Mouse (Mus musculus) brain, embryonic 14.5 days (tissue): ENCODE measurements around the gene Tlcd2. TPM values are rescaled to one million over a fixed set of nuclear protein-coding genes. Genes with fewer than 3 reads are reported as not detected.

ENCODE experiments used
- DNase-seq: peaks from one replicate; pipeline ENCODE4 v3.0.0-alpha.2; 2011; ENCODE audit warnings: low read depth
- CTCF ChIP-seq: fragments of 200-500 bp; IDR thresholded peaks from 2 replicates; pipeline ENCODE4 v1.5.1; 2012; ENCODE audit warnings: inconsistent platforms, mild to moderate bottlenecking, moderate library complexity, borderline replicate concordance; ENCODE audit not compliant: insufficient read depth, insufficient read length; ENCODE audit errors: extremely low read depth
- POLR2A ChIP-seq: fragments of 200-500 bp; IDR thresholded peaks from 2 replicates; pipeline ENCODE4 v1.6.1; 2012; ENCODE audit warnings: mild to moderate bottlenecking, inconsistent platforms, borderline replicate concordance; ENCODE audit not compliant: poor library complexity, insufficient read depth, insufficient read length, severe bottlenecking; ENCODE audit errors: extremely low read depth
- polyA plus RNA-seq: library from polyadenylated mRNA; depleted of rRNA; stranded (reverse); fragments of >200 nt; gene quantifications from 2 replicates; pipeline ENCODE4 v1.2.3, GENCODE M21; 2012

Tlcd2 gene
- polyA plus RNA-seq, 1 experiment: 1.5 TPM

- no peak for DNase-seq
- TF ChIP-seq POLR2A: no peak
Observed at GRCm38 (mm10) chr11:75469261-75469660, 7.7 kb downstream of the Tlcd2 start.

GRCm38 (mm10) chr11:75470675-75471074, 9.2 kb downstream of the Tlcd2 start:
- TF ChIP-seq POLR2A (no peak), CTCF (no peak)
- DNase-seq: no peak

GRCm38 (mm10) chr11:75472469-75473081, 11.1 kb downstream of the Tlcd2 start:
- DNase-seq: no peak
- TF ChIP-seq POLR2A (no peak), CTCF (no peak)

GRCm38 (mm10) chr11:75473376-75473775, 11.9 kb downstream of the Tlcd2 start:
- TF ChIP-seq CTCF (no peak), POLR2A (no peak)
- DNase-seq: no peak

GRCm38 (mm10) chr11:75486192-75486591, 24.7 kb downstream of the Tlcd2 start:
- no peak for DNase-seq
- TF ChIP-seq POLR2A (no peak), CTCF (no peak)

- no peak for TF ChIP-seq CTCF
- peak; percentile 38; the same call in 1 of the 2 replicates for TF ChIP-seq POLR2A
- DNase-seq: peak; percentile 99
Observed at GRCm38 (mm10) chr11:75486601-75487285, 25.2 kb downstream of the Tlcd2 start, which contains the start of gene Prpf8. Gene Prpf8, plus strand, starts transcription at chr11:75486816.

GRCm38 (mm10) chr11:75487496-75487895, 26.0 kb downstream of the Tlcd2 start:
- TF ChIP-seq CTCF: no peak
- TF ChIP-seq POLR2A: no peak
- no peak for DNase-seq

- TF ChIP-seq CTCF (no peak), POLR2A (no peak)
- DNase-seq: no peak
Observed at GRCm38 (mm10) chr11:75494296-75495049, 33.0 kb downstream of the Tlcd2 start.

- DNase-seq: no peak
- no peak for TF ChIP-seq POLR2A
- TF ChIP-seq CTCF: no peak
Observed at GRCm38 (mm10) chr11:75498126-75498525, 36.6 kb downstream of the Tlcd2 start.

- TF ChIP-seq CTCF (no peak), POLR2A (no peak)
- no peak for DNase-seq
Observed at GRCm38 (mm10) chr11:75508162-75508561, 46.6 kb downstream of the Tlcd2 start.

- DNase-seq: no peak
- TF ChIP-seq CTCF (no peak), POLR2A (no peak)
Observed at GRCm38 (mm10) chr11:75508904-75509303, 47.4 kb downstream of the Tlcd2 start.
